Mouse (Mus musculus) adrenal gland, adult 2 months (tissue): ENCODE measurements at regions not wholly inside any gene's neighbourhood (a gene's known extent, or its start where the extent isn't known, plus 50 kb on each side); places are given as distances from the start of the nearest gene placed in this dataset.
"Not testable (repeated sequence)": the region's sequence is repeated elsewhere in the genome, so short reads cannot be mapped to it uniquely, and the experiment has no call there.

Experiments used
- DNase-seq: peaks from one replicate; pipeline ENCODE4 v3.0.0; 2021

- DNase-seq, result no peak
These were observed 176.4 kb downstream of the Nucb2 start for GRCm38 (mm10) chr7:116680523-116680922.

- DNase-seq, result no peak
These were observed 177.1 kb downstream of the Nucb2 start for GRCm38 (mm10) chr7:116681268-116681667.

- no peak for DNase-seq
These were observed 196.2 kb downstream of the Nucb2 start for GRCm38 (mm10) chr7:116700409-116700808.

- DNase-seq, result peak; percentile 74
These were observed 197.5 kb downstream of the Nucb2 start for GRCm38 (mm10) chr7:116701466-116702342.

GRCm38 (mm10) chr7:116702596-116702995 is 198.4 kb downstream of the Nucb2 start:
- DNase-seq, result no peak

GRCm38 (mm10) chr7:116711541-116711940 is 207.4 kb downstream of the Nucb2 start:
- no peak for DNase-seq

- DNase-seq, result peak; percentile 22
These were observed 209.0 kb downstream of the Nucb2 start for GRCm38 (mm10) chr7:116713200-116713599.

- peak; percentile 47 for DNase-seq
These were observed 211.3 kb downstream of the Nucb2 start for GRCm38 (mm10) chr7:116715234-116716046.

- no peak for DNase-seq
These were observed 224.2 kb downstream of the Nucb2 start for GRCm38 (mm10) chr7:116728379-116728778.

- no peak for DNase-seq
These were observed 225.6 kb downstream of the Nucb2 start for GRCm38 (mm10) chr7:116729795-116730194.

GRCm38 (mm10) chr7:116735676-116736075 is 231.5 kb downstream of the Nucb2 start:
- no peak for DNase-seq

GRCm38 (mm10) chr7:116736333-116736732 is 232.2 kb downstream of the Nucb2 start:
- no peak for DNase-seq

GRCm38 (mm10) chr7:116738009-116738408 is 233.8 kb downstream of the Nucb2 start:
- DNase-seq, result no peak

- DNase-seq, result no peak
These were observed 250.4 kb downstream of the Nucb2 start for GRCm38 (mm10) chr7:116754556-116754955.

GRCm38 (mm10) chr7:116792181-116792580 is 288.0 kb downstream of the Nucb2 start:
- not testable (repeated sequence) for DNase-seq

GRCm38 (mm10) chr7:116808475-116808874 is 304.3 kb downstream of the Nucb2 start:
- DNase-seq, result no peak

GRCm38 (mm10) chr7:116816494-116816893 is 312.3 kb downstream of the Nucb2 start:
- no peak for DNase-seq

GRCm38 (mm10) chr7:116817991-116818390 is 313.8 kb downstream of the Nucb2 start:
- DNase-seq, result no peak

GRCm38 (mm10) chr7:116820613-116821012 is 316.4 kb downstream of the Nucb2 start:
- no peak for DNase-seq

GRCm38 (mm10) chr7:116842894-116843293 is 338.7 kb downstream of the Nucb2 start:
- DNase-seq, result no peak

GRCm38 (mm10) chr7:116847846-116848730 is 343.9 kb downstream of the Nucb2 start:
- no peak for DNase-seq

GRCm38 (mm10) chr7:116853351-116853750 is 349.2 kb downstream of the Nucb2 start:
- no peak for DNase-seq
